Mouse (Mus musculus) kidney, adult 2 months (tissue): ENCODE measurements at regions not wholly inside any gene's neighbourhood (a gene's known extent, or its start where the extent isn't known, plus 50 kb on each side); places are given as distances from the start of the nearest gene placed in this dataset.

Experiments
- DNase-seq: peaks from one replicate; pipeline ENCODE4 v3.0.0; 2021
- H3K27ac ChIP-seq: fragments of 200-500 bp; 2 replicates; pipeline ENCODE4 v1.5.1; 2012; ENCODE audit warnings: low read depth, low read length, control low read depth, inconsistent platforms; ENCODE audit not compliant: insufficient read depth
- H3K27me3 ChIP-seq: fragments of 200-500 bp; replicated peaks from 2 replicates; pipeline ENCODE4 v1.6.1; 2012; ENCODE audit warnings: mild to moderate bottlenecking, moderate library complexity, low read length, inconsistent platforms; ENCODE audit not compliant: control insufficient read depth, insufficient read depth
- H3K36me3 ChIP-seq: fragments of 200-500 bp; 2 replicates; pipeline ENCODE4 v1.6.1; 2012; ENCODE audit warnings: mild to moderate bottlenecking, moderate library complexity, low read length, inconsistent platforms; ENCODE audit not compliant: control insufficient read depth, insufficient read depth
- H3K4me1 ChIP-seq: fragments of 200-500 bp; 2 replicates; pipeline ENCODE4 v1.6.1; 2011; ENCODE audit warnings: low read length; ENCODE audit not compliant: control insufficient read depth, insufficient read depth
- H3K4me3 ChIP-seq: fragments of 200-500 bp; 2 replicates; pipeline ENCODE4 v1.5.1; 2011; ENCODE audit warnings: mild to moderate bottlenecking, low read depth, low read length, control low read depth; ENCODE audit not compliant: insufficient read depth
- CTCF ChIP-seq: fragments of 200-500 bp; conservative IDR thresholded peaks from 2 replicates; pipeline ENCODE4 v1.5.1; 2011; ENCODE audit warnings: low read depth, mild to moderate bottlenecking, control low read depth, low read length, moderate library complexity, mixed read lengths; ENCODE audit not compliant: insufficient read depth, insufficient read length
- POLR2A ChIP-seq: fragments of 200-500 bp; IDR thresholded peaks from one replicate; pipeline ENCODE4 v1.6.1; 2011; ENCODE audit warnings: low read depth, low read length, control low read depth
- WGBS: fragments of 180-500 bp; shearing (Covaris S2); methylation state at CpG from one replicate; pipeline ENCODE4 v1.1.7; 2018; 5-methylcytosine and 5-hydroxymethylcytosine counted together

DNA sequence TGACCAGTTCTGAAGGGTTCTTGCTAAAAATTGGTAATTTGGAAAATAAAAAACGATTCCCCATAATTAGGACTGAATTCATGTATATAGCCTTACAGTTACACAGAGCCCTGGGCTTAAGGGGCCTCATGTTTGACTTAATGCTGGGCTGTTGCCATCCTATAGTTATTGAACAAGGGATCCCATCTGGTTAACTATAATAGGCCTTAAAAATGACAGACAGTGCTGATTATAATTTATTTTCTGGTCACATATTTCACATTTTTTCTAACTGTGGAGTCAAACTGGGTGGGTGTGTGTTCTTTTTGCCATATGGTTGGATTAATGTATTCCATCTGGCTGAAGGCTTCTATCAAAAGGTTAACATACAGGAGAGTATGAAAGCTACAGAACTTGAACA lies 238.5 kb upstream of the Rgmb start:
- Histone ChIP-seq H3K4me1 (no peaks in the 10 kb centered on the region), H3K27me3 (no peaks in the 10 kb centered on the region), H3K36me3 (no peaks in the 10 kb centered on the region), H3K27ac (no peak overlapping the region), H3K4me3 (no peak overlapping the region)
- TF ChIP-seq POLR2A: no peak
- TF ChIP-seq CTCF: no peak
- 59% methylated on average over 1 of the region's 1 CpGs for WGBS
- DNase-seq: no peak

DNA sequence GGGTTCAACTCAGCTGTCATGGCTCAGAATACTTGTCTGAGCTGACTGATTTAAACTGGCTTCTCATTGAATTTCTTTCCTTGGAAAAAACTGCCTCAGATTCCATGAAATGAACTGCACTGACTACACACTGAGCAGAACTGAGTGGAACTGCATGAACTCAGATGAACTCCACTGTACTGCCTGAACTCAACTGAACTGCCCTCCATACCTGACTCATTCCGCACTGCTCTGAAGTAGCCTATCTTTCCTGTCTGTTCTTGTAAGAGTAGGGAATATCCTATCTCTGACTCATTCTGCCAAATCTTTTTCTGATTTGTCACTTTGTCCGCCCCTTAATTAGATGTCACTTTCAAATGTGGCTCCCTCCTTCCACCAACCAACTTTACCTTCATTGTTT lies 237.0 kb upstream of the Rgmb start:
- no peaks in the 10 kb centered on the region for H3K36me3 ChIP-seq
- TF ChIP-seq CTCF: no peak
- TF ChIP-seq POLR2A: no peak
- DNase-seq: no peak
- WGBS: 77% methylated on average over 2 of the region's 2 CpGs
- H3K27me3 ChIP-seq: no peaks in the 10 kb centered on the region
- H3K4me3 ChIP-seq: no peak overlapping the region
- no peaks in the 10 kb centered on the region for H3K4me1 ChIP-seq
- H3K27ac ChIP-seq: no peak overlapping the region

DNA sequence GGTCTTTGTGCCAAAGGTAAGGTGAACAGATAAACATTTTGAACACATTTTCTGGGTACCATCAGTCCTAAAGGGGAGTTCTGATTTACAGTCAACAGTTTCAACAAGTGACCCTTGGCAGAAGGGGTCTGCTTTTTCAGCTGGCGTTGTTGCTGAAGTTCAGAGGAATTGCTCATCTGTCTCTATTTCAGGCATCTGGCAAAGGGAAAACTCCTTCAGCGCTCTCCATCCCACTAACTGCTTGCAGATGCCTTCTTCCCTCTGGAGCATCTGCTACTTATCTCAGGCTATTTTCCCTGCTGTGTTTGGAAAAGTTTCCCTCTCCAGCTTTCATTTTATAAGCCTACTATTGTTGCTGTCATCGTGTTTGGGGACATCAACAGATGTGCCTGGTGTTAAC lies 223.6 kb upstream of the Rgmb start:
- Histone ChIP-seq H3K27me3 (no peaks in the 10 kb centered on the region), H3K4me1 (peaks cover 3% of the 10 kb centered on the region; the same call in 1 of the 2 replicates), H3K36me3 (no peaks in the 10 kb centered on the region), H3K27ac (no peak overlapping the region), H3K4me3 (no peak overlapping the region)
- no peak for TF ChIP-seq POLR2A
- no peak for TF ChIP-seq CTCF
- DNase-seq: peak; percentile 7
- WGBS: 24% methylated on average over 3 of the region's 3 CpGs

DNA sequence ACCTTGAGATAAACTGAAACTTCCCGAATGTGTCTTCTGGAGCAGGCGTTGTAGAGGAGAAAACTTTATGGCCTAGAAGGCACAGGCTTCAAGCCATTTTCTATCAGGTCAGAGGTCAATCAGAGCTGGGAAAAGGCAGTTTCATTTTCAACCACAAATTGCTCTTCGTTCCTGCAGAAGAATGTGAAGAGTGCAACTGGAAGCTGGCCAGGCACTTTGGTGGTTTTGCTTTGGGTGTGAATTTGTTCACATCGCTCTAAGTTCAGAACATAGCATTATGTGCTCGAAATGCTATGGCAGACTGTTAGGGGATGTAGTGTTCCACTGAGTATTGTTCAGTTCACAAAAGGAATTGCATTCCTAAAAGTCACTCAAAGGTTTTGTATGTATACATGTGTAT lies 220.9 kb upstream of the Rgmb start:
- Histone ChIP-seq H3K4me3 (no peak overlapping the region), H3K27me3 (no peaks in the 10 kb centered on the region), H3K36me3 (no peaks in the 10 kb centered on the region), H3K27ac (no peak overlapping the region), H3K4me1 (peaks cover 3% of the 10 kb centered on the region; the same call in 1 of the 2 replicates)
- DNase-seq: peak; percentile 67
- WGBS: 27% methylated on average over 5 of the region's 5 CpGs
- no peak for TF ChIP-seq CTCF
- TF ChIP-seq POLR2A: no peak

DNA sequence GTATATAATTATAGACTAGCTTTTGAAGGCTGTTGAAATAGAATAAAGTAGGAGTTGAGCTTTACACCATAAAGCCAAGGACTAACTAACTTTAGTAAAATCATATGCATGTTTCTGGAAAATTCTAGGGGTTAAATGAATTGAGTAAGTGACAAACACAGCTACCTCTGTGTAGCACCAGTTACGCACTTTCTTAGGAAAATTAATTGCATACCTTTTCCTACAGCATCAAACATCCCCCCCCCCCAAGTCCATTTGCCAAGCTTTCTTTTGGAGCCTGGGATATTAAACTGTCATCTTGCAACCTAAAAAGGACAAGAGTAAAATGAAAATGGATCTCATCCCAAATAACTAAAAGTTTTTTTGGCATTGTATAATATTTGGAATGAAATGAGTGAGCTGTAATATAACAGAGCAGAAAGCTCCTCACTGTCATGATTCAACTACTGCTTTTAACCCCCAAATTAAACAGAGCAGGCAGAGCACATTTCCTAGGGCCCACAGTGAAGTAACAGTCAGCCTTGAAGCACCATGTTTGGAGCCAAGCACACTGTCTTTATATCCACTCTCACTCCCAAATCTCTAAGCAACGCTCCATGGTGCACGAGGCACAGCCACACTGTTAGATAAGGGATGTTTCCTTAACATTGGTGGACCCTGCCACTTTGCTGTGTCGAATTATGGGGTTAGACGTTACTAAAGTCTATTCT lies 210.9 kb upstream of the Rgmb start:
- no peak for TF ChIP-seq POLR2A
- TF ChIP-seq CTCF: no peak
- Histone ChIP-seq H3K4me1 (no peaks in the 10 kb centered on the region), H3K36me3 (no peaks in the 10 kb centered on the region), H3K27ac (no peak overlapping the region), H3K4me3 (no peak overlapping the region), H3K27me3 (no peaks in the 10 kb centered on the region)
- DNase-seq: no peak
- WGBS: 73% methylated on average over 5 of the region's 5 CpGs

DNA sequence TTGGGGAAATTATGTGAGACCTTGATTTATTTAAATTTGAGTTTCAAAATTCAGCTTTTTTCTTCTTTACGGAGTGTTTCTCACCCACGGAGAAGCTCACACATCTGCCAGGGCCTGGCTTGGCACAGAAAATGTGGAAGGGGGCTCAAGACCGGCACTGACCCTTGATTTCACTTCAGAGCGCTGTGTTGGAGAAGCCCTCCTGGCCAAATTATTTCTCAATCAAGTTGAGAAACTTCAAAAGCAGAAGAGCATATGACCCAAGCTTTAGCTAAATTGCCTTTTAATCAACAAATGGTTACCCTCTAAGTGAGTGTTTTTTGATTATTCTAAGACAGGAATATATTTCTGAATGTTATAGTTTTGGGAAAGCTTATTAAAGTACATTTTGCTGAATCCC lies 197.2 kb upstream of the Rgmb start:
- no peaks in the 10 kb centered on the region for H3K4me1 ChIP-seq
- H3K36me3 ChIP-seq: no peaks in the 10 kb centered on the region
- H3K27ac ChIP-seq: no peak overlapping the region
- TF ChIP-seq CTCF (no peak), POLR2A (no peak)
- H3K4me3 ChIP-seq: no peak overlapping the region
- DNase-seq: no peak
- WGBS: 83% methylated on average over 4 of the region's 4 CpGs
- no peaks in the 10 kb centered on the region for H3K27me3 ChIP-seq

DNA sequence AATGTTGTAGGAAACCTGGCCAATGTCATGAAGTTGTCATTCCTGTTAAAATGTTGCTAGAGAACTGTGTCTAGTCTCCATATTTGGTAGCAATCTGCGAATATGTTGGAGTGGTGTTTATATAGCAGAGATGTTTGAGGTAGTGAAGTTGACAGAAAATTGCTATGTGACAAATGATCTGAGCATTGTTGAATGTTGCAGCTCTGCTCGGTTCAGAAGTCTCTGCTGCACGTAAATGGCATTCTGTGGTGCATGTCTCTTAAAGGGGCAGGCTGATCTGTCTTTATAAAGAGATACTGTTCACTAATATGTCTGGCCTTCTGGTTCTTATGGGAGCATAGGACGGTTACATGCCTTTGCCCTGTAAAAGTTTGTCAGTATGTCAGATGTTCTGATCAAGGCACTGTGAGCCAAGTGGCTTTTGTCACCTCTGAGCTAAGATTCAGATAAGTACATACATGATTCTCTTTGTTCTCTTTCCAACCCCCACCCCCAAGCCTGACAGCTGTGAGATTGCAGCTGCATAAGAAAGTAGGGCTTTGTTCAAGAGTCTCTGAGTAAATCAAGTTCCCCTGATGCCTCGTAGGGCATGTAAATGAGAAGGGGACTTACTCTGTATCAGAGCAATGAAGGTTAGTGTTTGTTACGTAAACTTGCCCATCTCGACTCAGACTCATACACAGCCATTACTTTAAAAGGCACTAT lies 174.2 kb upstream of the Rgmb start:
- H3K27ac ChIP-seq: no peak overlapping the region
- whole genome bisulfite sequencing: 44% methylated on average over 7 of the region's 7 CpGs
- H3K27me3 ChIP-seq: no peaks in the 10 kb centered on the region
- no peaks in the 10 kb centered on the region for H3K36me3 ChIP-seq
- H3K4me1 ChIP-seq: no peaks in the 10 kb centered on the region
- H3K4me3 ChIP-seq: no peak overlapping the region
- TF ChIP-seq CTCF: no peak
- TF ChIP-seq POLR2A: no peak
- DNase-seq: no peak
